Mouse (Mus musculus) hindbrain, embryonic 15.5 days (tissue): Measurements from ENCODE around the gene Sema4a. TPM values are rescaled to one million over a fixed set of nuclear protein-coding genes. Genes with fewer than 3 reads are reported as not detected.

Experiments used
- ATAC-seq: fragments of 200-750 bp; cut with Nextera tagmentation; 2 replicates; pipeline ENCODE4 v1.8.0; 2017; ENCODE audit warnings: low read depth, moderate number of reproducible peaks, moderate TSS enrichment; ENCODE audit not compliant: low FRiP score
- H3K27ac ChIP-seq: fragments of 300-500 bp; sonication (generic); replicated peaks from 2 replicates; pipeline ENCODE4 v1.5.1; 2015; ENCODE audit warnings: mild to moderate bottlenecking, inconsistent platforms
- H3K27me3 ChIP-seq: fragments of 300-500 bp; sonication (generic); 2 replicates; pipeline ENCODE4 v1.6.1; 2015; ENCODE audit warnings: control low read depth, inconsistent platforms
- H3K36me3 ChIP-seq: fragments of 300-500 bp; sonication (generic); 2 replicates; pipeline ENCODE4 v1.6.1; 2015; ENCODE audit warnings: control low read depth, inconsistent platforms
- H3K4me1 ChIP-seq: fragments of 300-500 bp; sonication (generic); replicated peaks from 2 replicates; pipeline ENCODE4 v1.6.1; 2015; ENCODE audit warnings: control low read depth, inconsistent platforms
- H3K4me2 ChIP-seq: fragments of 300-500 bp; sonication (generic); 2 replicates; pipeline ENCODE4 v1.6.1; 2015; ENCODE audit warnings: moderate library complexity, mild to moderate bottlenecking, inconsistent platforms
- H3K4me3 ChIP-seq: fragments of 300-500 bp; sonication (generic); 2 replicates; pipeline ENCODE4 v1.5.1; 2015; ENCODE audit warnings: mild to moderate bottlenecking, inconsistent platforms
- H3K9ac ChIP-seq: fragments of 300-500 bp; sonication (generic); 2 replicates; pipeline ENCODE4 v1.6.1; 2015; ENCODE audit warnings: inconsistent platforms
- H3K9me3 ChIP-seq: fragments of 300-500 bp; sonication (generic); 2 replicates; pipeline ENCODE4 v1.6.1; 2016; ENCODE audit warnings: control low read depth, inconsistent platforms
- WGBS: fragments of 180-500 bp; shearing (Covaris S2); methylation state at CpG from one replicate; pipeline ENCODE4 v1.1.7; 2015; 5-methylcytosine and 5-hydroxymethylcytosine counted together
- polyA plus RNA-seq: library from polyadenylated mRNA; unstranded; fragments of >200 nt; fragmentation: Nextera tagmentation; extraction: Ambion mirVana; gene quantifications from 2 replicates; pipeline ENCODE4 v1.2.1, GENCODE M21; 2015

Sema4a gene
- polyA plus RNA-seq, 1 experiment from 2014 or later, result 30.4 TPM

GRCm38 (mm10) chr3:88483141-88483540 lies 22.2 kb upstream of the Sema4a start:
- Histone ChIP-seq H3K36me3 (peaks cover 24% of the 10 kb centered on the region), H3K4me3 (no peak overlapping the region), H3K27ac (no peak overlapping the region), H3K9me3 (no peaks in the 10 kb centered on the region), H3K9ac (no peak overlapping the region), H3K4me2 (no peak overlapping the region), H3K4me1 (no peaks in the 10 kb centered on the region; the same call in 1 of the 2 replicates), H3K27me3 (peaks cover 50% of the 10 kb centered on the region)
- WGBS, result 85% methylated on average over 8 of the region's 8 CpGs
- no peak for ATAC-seq

DNA sequence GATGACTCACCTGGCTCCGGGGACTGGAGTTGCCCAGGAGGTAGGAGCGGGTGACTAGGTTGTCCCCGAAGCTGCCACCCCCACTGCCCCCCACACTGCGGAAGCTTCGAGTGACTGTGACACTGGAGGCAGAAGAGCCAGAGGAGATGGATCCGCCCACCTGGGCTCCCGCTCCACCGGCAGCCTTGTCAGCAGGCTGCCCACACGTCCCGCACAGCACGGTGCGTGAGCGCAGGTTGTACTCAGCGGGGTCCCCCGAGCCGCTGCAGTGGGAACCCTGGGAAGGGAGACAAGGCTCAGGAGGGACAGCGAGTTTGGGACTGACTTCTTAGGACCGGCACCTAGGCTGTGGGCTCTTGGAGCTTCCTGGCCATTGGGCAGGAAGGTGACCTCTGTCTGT lies 21.4 kb upstream of the Sema4a start:
- Histone ChIP-seq H3K9ac (no peak overlapping the region), H3K36me3 (peaks cover 21% of the 10 kb centered on the region), H3K27me3 (peaks cover 46% of the 10 kb centered on the region), H3K4me2 (no peak overlapping the region), H3K4me1 (no peaks in the 10 kb centered on the region; the same call in 1 of the 2 replicates), H3K9me3 (no peaks in the 10 kb centered on the region), H3K4me3 (no peak overlapping the region), H3K27ac (no peak overlapping the region)
- no peak for ATAC-seq
- WGBS, result 34% methylated on average over 18 of the region's 18 CpGs

DNA sequence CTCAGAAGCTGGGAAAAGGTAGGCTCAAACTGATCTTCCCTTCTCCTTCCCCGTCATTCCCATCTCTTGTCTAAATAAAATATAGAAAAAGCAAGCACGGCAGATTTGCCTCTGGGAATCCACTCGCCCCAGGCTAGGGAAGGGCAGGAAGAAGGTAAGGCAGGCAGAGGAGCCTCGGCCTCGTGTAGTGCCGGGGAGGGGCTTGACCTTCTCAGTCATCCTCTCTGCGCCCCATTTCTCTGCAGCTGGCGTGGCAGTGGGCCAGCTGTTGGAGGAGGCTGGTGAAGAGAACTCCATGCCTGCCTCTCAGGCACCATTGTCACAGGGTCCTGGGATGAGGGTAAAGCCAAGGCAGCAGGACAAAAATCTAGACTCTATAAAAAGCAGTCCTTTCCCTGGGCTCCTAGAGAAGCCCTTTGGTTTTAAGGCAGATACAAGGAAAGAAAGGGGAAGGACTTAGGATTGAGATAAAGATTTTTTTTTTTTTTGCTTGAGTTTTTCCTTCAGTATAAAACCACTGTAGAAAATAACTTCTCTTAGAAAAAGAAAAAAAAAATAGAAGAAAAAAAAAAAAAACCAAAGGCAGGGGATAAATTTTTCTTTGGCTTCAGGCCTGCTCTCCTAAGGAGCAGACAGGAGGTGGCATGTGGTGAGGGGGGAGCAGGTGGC lies 20.5 kb upstream of the Sema4a start:
- H3K9ac ChIP-seq, result no peak overlapping the region
- H3K9me3 ChIP-seq, result no peaks in the 10 kb centered on the region
- H3K36me3 ChIP-seq, result peaks cover 14% of the 10 kb centered on the region
- no peak overlapping the region for H3K4me2 ChIP-seq
- H3K27me3 ChIP-seq, result peaks cover 38% of the 10 kb centered on the region
- 47% methylated on average over 8 of the region's 8 CpGs for WGBS
- H3K4me1 ChIP-seq, result no peaks in the 10 kb centered on the region; the same call in 1 of the 2 replicates
- ATAC-seq, result no peak
- no peak overlapping the region for H3K27ac ChIP-seq
- no peak overlapping the region for H3K4me3 ChIP-seq

GRCm38 (mm10) chr3:88480679-88481078 lies 19.7 kb upstream of the Sema4a start:
- WGBS, result 90% methylated on average over 5 of the region's 5 CpGs
- Histone ChIP-seq H3K4me3 (no peak overlapping the region), H3K4me1 (no peaks in the 10 kb centered on the region; the same call in 1 of the 2 replicates), H3K9ac (no peak overlapping the region), H3K27me3 (peaks cover 30% of the 10 kb centered on the region), H3K27ac (no peak overlapping the region), H3K9me3 (no peaks in the 10 kb centered on the region), H3K4me2 (no peak overlapping the region), H3K36me3 (peaks cover 6% of the 10 kb centered on the region; the same call in 1 of the 2 replicates)
- no peak for ATAC-seq

DNA sequence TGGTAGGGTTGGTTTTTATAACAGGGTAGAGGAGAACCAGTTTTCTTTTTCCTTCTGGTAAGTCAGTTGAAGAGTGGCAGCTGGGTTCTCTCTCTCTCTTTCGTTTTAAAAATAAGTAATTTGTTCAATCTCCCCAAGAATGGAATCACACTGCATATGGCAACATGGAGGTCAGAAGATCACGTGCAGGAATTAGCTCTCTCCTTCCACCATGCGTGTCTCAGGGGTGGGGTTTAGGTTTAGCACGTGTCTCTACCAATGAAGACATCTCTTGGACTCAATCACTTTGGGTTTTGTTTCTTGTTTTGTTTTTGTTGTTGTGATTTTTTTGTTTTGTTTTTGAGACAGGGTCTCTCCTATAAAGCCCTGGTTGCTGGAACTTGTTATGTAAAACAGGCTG lies 18.8 kb upstream of the Sema4a start:
- 88% methylated on average over 4 of the region's 4 CpGs for WGBS
- Histone ChIP-seq H3K27ac (no peak overlapping the region), H3K27me3 (peaks cover 21% of the 10 kb centered on the region), H3K9me3 (no peaks in the 10 kb centered on the region), H3K4me1 (no peaks in the 10 kb centered on the region; the same call in 1 of the 2 replicates), H3K9ac (no peak overlapping the region), H3K36me3 (0 out of 2 replicates have a peak, but pooled peaks cover 5% of the 10 kb centered on the region), H3K4me2 (no peak overlapping the region), H3K4me3 (no peak overlapping the region)
- no peak for ATAC-seq

- 79% methylated on average over 3 of the region's 3 CpGs for WGBS
- no peak overlapping the region for H3K27ac ChIP-seq
- no peak overlapping the region for H3K4me3 ChIP-seq
- H3K4me2 ChIP-seq, result no peak overlapping the region
- no peak overlapping the region for H3K9ac ChIP-seq
- H3K9me3 ChIP-seq, result no peaks in the 10 kb centered on the region
- peaks cover 15% of the 10 kb centered on the region for H3K27me3 ChIP-seq
- no peaks in the 10 kb centered on the region; the same call in 1 of the 2 replicates for H3K4me1 ChIP-seq
- H3K36me3 ChIP-seq, result 0 out of 2 replicates have a peak, but pooled peaks cover 5% of the 10 kb centered on the region
- ATAC-seq, result no peak
Observed at GRCm38 (mm10) chr3:88479163-88479562, 18.2 kb upstream of the Sema4a start.

- peak; percentile 54 for ATAC-seq
- no peaks in the 10 kb centered on the region for H3K9me3 ChIP-seq
- WGBS, result 3% methylated on average over 8 of the region's 8 CpGs
Observed at GRCm38 (mm10) chr3:88477735-88478134, 16.8 kb upstream of the Sema4a start.

DNA sequence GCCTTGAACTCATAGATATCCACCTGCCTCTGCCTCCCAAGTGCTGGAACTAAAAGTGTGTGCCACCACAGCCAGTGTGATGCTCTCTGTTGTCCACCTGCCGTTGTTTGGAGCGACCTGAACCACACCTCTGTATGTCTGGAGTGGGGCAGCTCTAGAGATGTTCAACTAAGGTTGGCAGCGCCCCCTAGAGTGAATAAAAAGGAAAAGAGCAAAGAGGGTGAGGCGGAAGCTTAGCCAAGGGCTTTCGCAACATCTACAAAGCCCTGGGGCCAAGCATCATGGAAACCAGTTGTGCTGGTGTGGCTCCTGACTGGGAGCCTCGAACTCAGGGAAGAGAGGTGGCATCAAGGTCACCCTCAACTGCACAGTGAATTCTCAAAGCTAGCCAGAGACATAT lies 15.4 kb upstream of the Sema4a start:
- H3K4me3 ChIP-seq, result no peak overlapping the region
- H3K27ac ChIP-seq, result no peak overlapping the region
- H3K9me3 ChIP-seq, result no peaks in the 10 kb centered on the region
- no peak for ATAC-seq
- no peak overlapping the region for H3K9ac ChIP-seq
- 68% methylated on average over 6 of the region's 6 CpGs for WGBS
- no peaks in the 10 kb centered on the region for H3K27me3 ChIP-seq
- H3K4me2 ChIP-seq, result no peak overlapping the region
- no peaks in the 10 kb centered on the region for H3K4me1 ChIP-seq
- no peaks in the 10 kb centered on the region for H3K36me3 ChIP-seq

More at GRCm38 (mm10) chr3:88477735-88478134, 16.8 kb upstream of the Sema4a start:
- Histone ChIP-seq H3K4me3 (no peak overlapping the region), H3K27me3 (peaks cover 1% of the 10 kb centered on the region), H3K4me1 (no peaks in the 10 kb centered on the region; the same call in 1 of the 2 replicates), H3K36me3 (0 out of 2 replicates have a peak, but pooled peaks cover under 1% of the 10 kb centered on the region), H3K27ac (no peak overlapping the region), H3K9ac (no peak overlapping the region), H3K4me2 (no peak overlapping the region)

DNA sequence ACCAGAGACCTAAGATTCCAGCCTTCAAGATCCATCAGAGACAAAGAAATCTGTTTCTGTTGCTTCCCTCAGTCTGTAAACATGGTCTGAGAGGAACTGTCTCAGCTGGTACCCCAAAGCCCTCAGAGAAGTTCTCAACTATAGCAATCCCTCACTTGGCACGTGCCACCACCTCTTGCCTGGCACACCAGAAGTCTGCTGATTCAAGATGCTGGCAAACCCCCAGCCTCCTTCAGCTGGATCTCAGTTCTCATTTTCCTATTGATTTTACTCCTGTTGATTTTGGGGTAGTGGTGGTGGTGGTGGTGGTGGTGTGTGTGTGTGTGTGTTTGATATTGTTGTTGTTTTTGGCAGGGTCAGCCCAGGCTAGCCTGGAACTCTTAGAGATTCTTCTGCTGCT lies 12.6 kb upstream of the Sema4a start:
- Histone ChIP-seq H3K27me3 (no peaks in the 10 kb centered on the region), H3K4me1 (no peaks in the 10 kb centered on the region), H3K4me2 (no peak overlapping the region), H3K9me3 (no peaks in the 10 kb centered on the region), H3K36me3 (no peaks in the 10 kb centered on the region), H3K27ac (no peak overlapping the region), H3K4me3 (no peak overlapping the region), H3K9ac (no peak overlapping the region)
- no peak for ATAC-seq
- 88% methylated on average over 1 of the region's 1 CpGs for WGBS

- WGBS, result 21% methylated on average over 5 of the region's 5 CpGs
Observed at GRCm38 (mm10) chr3:88473020-88473419, 12.0 kb upstream of the Sema4a start.

DNA sequence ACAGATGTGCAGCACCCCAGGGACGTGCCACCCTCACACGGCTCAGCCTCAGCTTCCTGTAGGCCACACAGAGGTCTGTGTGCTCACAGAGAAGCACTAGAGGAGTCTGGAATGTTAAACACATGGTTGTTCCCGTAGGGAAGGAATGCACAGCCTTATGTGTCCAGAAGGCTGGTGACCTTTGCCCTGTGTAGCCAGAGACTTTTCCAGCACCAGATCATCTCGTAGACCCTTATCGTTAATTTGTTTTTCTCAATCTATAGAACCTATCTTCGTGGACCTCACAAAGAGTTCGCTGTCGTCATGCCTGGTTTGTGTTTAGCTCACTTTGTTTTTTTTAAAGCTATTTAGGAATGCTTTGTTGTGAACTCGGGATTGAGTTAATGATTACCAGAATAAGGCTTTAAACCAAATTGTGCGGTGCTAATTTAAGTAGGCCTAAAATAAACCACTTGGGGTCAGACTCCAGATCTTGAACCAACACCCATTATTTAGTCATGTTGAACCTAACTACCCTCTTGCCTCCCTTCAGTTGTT lies 10.0 kb upstream of the Sema4a start:
- Histone ChIP-seq H3K27ac (no peak overlapping the region), H3K9ac (no peak overlapping the region), H3K27me3 (no peaks in the 10 kb centered on the region), H3K4me3 (no peak overlapping the region), H3K9me3 (no peaks in the 10 kb centered on the region), H3K4me2 (no peak overlapping the region), H3K36me3 (no peaks in the 10 kb centered on the region), H3K4me1 (no peaks in the 10 kb centered on the region)
- ATAC-seq, result no peak
- whole genome bisulfite sequencing, result 48% methylated on average over 10 of the region's 10 CpGs

More at GRCm38 (mm10) chr3:88473020-88473419, 12.0 kb upstream of the Sema4a start:
- Histone ChIP-seq H3K27ac (no peak overlapping the region), H3K4me3 (no peak overlapping the region), H3K9ac (no peak overlapping the region), H3K9me3 (no peaks in the 10 kb centered on the region), H3K4me1 (no peaks in the 10 kb centered on the region), H3K4me2 (no peak overlapping the region), H3K36me3 (no peaks in the 10 kb centered on the region), H3K27me3 (no peaks in the 10 kb centered on the region)
- 0 out of 2 replicates have a peak, but pooled peaks have one; percentile 42 for ATAC-seq

DNA sequence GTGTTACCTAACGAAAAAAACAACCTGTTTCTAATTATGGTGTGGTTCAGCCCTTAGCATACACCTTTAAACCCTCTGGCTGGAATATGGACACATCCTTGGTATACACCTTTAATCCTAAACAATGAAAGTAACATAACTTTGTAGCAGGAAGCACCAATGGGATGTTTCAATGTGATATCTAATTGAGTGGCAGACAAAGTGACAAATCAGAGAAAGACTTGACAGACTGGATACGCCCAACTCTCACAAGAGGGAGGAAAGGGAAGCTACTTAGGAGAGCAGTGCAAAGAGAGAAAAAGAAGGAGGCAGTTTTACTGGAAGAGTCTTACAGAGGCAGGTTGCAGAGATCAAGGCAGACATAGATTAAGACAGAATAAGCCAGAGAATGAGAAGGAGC lies 8.5 kb upstream of the Sema4a start:
- no peaks in the 10 kb centered on the region for H3K4me1 ChIP-seq
- H3K9me3 ChIP-seq, result no peaks in the 10 kb centered on the region
- H3K4me2 ChIP-seq, result no peak overlapping the region
- no peak for ATAC-seq
- H3K9ac ChIP-seq, result no peak overlapping the region
- H3K27me3 ChIP-seq, result no peaks in the 10 kb centered on the region
- H3K36me3 ChIP-seq, result no peaks in the 10 kb centered on the region
- H3K4me3 ChIP-seq, result no peak overlapping the region
- no peak overlapping the region for H3K27ac ChIP-seq
- whole genome bisulfite sequencing, result 86% methylated on average over 2 of the region's 2 CpGs
